Mouse (Mus musculus): ENCODE data around the gene Limch1.

The Limch1 gene

GRCm38 (mm10) chr5:66745390-66745995 lies at the start of gene Limch1:
Gene Limch1 (plus strand): TSS chr5:66745827.
- in situ Hi-C loops (cut with MboI, MseI): no loop called here

GRCm38 (mm10) chr5:66697119-66697518 lies 48.5 kb upstream of the Limch1 start:
- in situ Hi-C loops (cut with MboI, MseI): no loop called here

- in situ Hi-C loops (cut with MboI, MseI): loop anchor here (5.0 kb wide), 1 partner anchor 302 kb away; no protein-coding TSS in a partner anchor
These were observed 45.7 kb upstream of the Limch1 start for GRCm38 (mm10) chr5:66699911-66700310.

GRCm38 (mm10) chr5:66701951-66702350 lies 43.7 kb upstream of the Limch1 start:
- in situ Hi-C loops (cut with MboI, MseI): loop anchor here (5.0 kb wide), 1 partner anchor 300 kb away; no protein-coding TSS in a partner anchor

GRCm38 (mm10) chr5:66703317-66704004 lies 42.2 kb upstream of the Limch1 start:
- in situ Hi-C loops (cut with MboI, MseI): loop anchor here (5.0 kb wide), 1 partner anchor 299 kb away; no protein-coding TSS in a partner anchor

GRCm38 (mm10) chr5:66707859-66708258 lies 37.8 kb upstream of the Limch1 start:
- in situ Hi-C loops (cut with MboI, MseI): no loop called here

- in situ Hi-C loops (cut with MboI, MseI): no loop called here
These were observed 35.1 kb upstream of the Limch1 start for GRCm38 (mm10) chr5:66710445-66711019.

- in situ Hi-C loops (cut with MboI, MseI): no loop called here
These were observed 32.8 kb upstream of the Limch1 start for GRCm38 (mm10) chr5:66712801-66713200.

GRCm38 (mm10) chr5:66715498-66715931 lies 30.1 kb upstream of the Limch1 start:
- in situ Hi-C loops (cut with MboI, MseI): no loop called here

- in situ Hi-C loops (cut with MboI, MseI): no loop called here
These were observed 27.7 kb upstream of the Limch1 start for GRCm38 (mm10) chr5:66717931-66718330.

- in situ Hi-C loops (cut with MboI, MseI): no loop called here
These were observed 27.2 kb upstream of the Limch1 start for GRCm38 (mm10) chr5:66718413-66718812.

- in situ Hi-C loops (cut with MboI, MseI): no loop called here
These were observed 26.7 kb upstream of the Limch1 start for GRCm38 (mm10) chr5:66718880-66719279.

GRCm38 (mm10) chr5:66720921-66721320 lies 24.7 kb upstream of the Limch1 start:
- in situ Hi-C loops (cut with MboI, MseI): loop anchor here (10.0 kb wide), 1 partner anchor 494 kb away; no protein-coding TSS in a partner anchor

- in situ Hi-C loops (cut with MboI, MseI): loop anchor here (10.0 kb wide), 1 partner anchor 492 kb away; no protein-coding TSS in a partner anchor
These were observed 23.0 kb upstream of the Limch1 start for GRCm38 (mm10) chr5:66722586-66722985.

- in situ Hi-C loops (cut with MboI, MseI): loop anchor here (10.0 kb wide), 1 partner anchor 492 kb away; no protein-coding TSS in a partner anchor
These were observed 22.6 kb upstream of the Limch1 start for GRCm38 (mm10) chr5:66723037-66723436.

- in situ Hi-C loops (cut with MboI, MseI): loop anchor here (10.0 kb wide), 1 partner anchor 491 kb away; no protein-coding TSS in a partner anchor
These were observed 22.0 kb upstream of the Limch1 start for GRCm38 (mm10) chr5:66723626-66724025.

GRCm38 (mm10) chr5:66729306-66729705 lies 16.3 kb upstream of the Limch1 start:
- in situ Hi-C loops (cut with MboI, MseI): loop anchor here (10.0 kb wide), 1 partner anchor 485 kb away; no protein-coding TSS in a partner anchor

GRCm38 (mm10) chr5:66730621-66731301 lies 14.9 kb upstream of the Limch1 start:
- in situ Hi-C loops (cut with MboI, MseI): no loop called here

- in situ Hi-C loops (cut with MboI, MseI): no loop called here
These were observed 14.3 kb upstream of the Limch1 start for GRCm38 (mm10) chr5:66731302-66731697.

- in situ Hi-C loops (cut with MboI, MseI): no loop called here
These were observed 12.1 kb upstream of the Limch1 start for GRCm38 (mm10) chr5:66733556-66733955.

GRCm38 (mm10) chr5:66739376-66739775 lies 6.3 kb upstream of the Limch1 start:
- in situ Hi-C loops (cut with MboI, MseI): no loop called here

Measured in regulatory T cell (primary cell).